Mouse (Mus musculus) cerebellum, adult 11 months (tissue): ENCODE results near the gene Mgll.

Experiments used
- DNase-seq: peaks from one replicate; pipeline ENCODE4 v3.0.0; 2022

The Mgll gene

GRCm38 (mm10) chr6:88724313-88725195, at the start of gene Mgll:
TSS of gene Mgll (plus strand) at chr6:88724412.
- DNase-seq: peak; percentile 75

- no peak for DNase-seq
Observed at GRCm38 (mm10) chr6:88675815-88676214, 48.4 kb upstream of the Mgll start.

DNA sequence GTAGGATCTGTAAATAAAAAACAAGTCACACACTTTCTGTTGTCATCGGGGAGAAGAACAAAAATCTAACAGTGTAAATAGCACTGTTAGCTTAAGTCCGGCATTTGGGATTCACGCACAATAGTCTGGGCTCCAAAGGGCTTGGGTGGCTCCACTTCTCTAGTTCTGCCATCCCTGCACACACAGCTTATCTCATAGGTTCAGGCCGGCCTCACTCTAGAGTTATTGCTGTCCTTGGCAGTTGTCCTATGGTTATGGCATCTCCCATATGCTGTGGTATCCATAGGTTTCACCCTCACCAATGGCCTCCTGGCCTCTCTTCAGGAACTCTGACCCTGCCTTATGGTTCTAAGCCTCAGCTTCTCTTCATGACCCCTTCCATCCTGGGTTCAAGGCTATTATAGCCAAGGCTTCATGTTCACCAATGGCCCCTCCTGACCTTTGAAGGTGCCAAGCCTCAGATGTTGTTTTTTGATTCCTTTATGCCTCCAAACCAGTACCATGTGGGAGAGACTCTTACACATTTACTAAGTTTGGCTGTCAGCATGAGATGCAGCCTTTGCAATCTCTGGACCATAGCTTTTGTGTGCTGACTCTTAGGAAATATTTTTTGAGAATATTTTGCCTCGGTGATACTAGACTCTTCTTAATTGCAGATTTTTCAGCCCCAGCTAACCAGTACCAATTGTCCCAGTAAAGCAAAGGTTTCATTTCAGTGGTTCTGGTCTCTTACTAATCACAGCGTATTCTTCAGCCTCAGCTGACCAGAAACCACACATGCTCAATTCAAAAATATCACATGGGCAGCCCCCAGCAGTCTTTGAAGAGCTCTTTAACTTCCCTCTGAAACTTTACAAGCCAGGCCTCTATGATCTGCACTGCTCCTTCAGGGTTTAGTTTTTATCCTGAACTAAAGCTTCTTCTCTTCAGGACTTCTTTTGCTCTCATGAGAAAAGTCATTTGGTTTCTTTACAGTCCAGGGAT, 47.2 kb upstream of the Mgll start:
- DNase-seq: no peak

- no peak for DNase-seq
Observed at GRCm38 (mm10) chr6:88677738-88678137, 46.5 kb upstream of the Mgll start.

- DNase-seq: no peak
Observed at GRCm38 (mm10) chr6:88681026-88681425, 43.2 kb upstream of the Mgll start.

DNA sequence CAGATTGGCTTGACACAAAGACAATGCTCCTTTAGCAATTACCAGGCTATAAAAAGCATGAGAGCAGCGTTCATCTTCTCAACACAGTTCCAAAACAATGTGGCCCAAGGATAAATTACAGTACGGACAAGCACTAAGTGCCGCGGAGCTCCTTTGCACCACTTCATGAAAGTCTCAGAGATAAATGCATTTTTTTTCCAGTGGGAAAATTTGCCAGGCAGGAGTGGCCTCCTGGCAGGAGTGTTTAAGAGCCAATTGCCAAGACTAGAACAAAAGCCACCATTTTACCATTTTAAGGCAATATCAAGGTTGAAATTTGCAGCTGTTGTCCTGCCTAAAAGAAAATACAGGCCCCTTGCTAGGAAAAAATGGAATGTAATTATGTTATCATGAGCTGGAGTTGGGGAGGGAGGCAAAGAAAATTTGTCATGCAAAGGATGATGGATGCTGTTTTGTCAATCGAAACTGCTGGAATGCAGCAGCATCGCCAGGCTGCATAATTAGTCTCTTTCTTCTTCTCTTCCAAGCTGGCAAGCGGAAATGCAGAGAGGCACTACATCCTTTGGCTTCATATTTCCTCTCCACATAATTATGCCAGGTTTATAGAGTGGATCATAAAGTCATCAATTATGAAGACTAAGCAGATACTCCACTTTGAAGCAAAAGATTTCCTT, 40.7 kb upstream of the Mgll start:
- no peak for DNase-seq

GRCm38 (mm10) chr6:88688171-88688570, 36.0 kb upstream of the Mgll start:
- DNase-seq: no peak

DNA sequence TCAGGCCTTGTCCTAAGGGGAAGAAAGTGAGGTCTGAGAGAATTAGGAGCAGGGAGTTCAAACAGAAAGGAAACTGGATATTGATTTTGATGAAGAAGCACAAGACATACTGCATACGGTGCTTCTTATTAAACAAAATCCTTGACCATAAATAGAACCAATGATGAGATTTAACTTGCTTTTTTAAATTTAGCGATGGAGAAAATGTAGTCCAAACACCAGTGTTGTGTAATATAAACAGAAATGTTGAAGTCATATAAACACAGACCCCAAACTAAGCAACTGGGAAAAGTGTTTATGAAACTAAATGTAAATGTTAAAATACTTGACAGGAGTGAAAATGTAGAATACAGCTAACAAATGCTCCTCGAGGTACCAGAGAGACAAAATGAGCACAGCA, 35.5 kb upstream of the Mgll start:
- no peak for DNase-seq

GRCm38 (mm10) chr6:88690211-88690610, 34.0 kb upstream of the Mgll start:
- no peak for DNase-seq

GRCm38 (mm10) chr6:88691361-88691760, 32.9 kb upstream of the Mgll start:
- no peak for DNase-seq

GRCm38 (mm10) chr6:88702887-88703286, 21.3 kb upstream of the Mgll start:
- DNase-seq: no peak

DNA sequence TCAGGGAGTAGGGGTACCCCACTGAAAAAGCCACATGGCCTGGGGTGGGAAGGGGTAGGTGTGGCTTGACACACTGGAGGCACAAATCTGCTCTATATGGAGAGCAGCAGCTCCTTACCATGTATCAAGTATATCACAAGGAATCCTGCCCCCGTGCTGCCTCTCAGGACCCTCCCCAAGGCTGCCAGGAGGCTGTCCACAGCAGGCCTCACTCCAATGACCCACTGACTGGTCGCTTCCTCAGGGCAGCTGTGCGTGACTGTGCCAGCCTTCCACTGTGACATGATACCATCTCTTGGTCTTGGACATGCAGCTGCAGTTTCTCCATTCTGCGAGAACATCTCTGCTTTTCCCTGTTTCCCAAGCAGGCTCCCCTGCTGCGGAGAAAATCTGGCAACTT, 20.5 kb upstream of the Mgll start:
- DNase-seq: no peak

- no peak for DNase-seq
Observed at GRCm38 (mm10) chr6:88708401-88709278, 15.6 kb upstream of the Mgll start.

- DNase-seq: no peak
Observed at GRCm38 (mm10) chr6:88709279-88709575, 15.0 kb upstream of the Mgll start.

DNA sequence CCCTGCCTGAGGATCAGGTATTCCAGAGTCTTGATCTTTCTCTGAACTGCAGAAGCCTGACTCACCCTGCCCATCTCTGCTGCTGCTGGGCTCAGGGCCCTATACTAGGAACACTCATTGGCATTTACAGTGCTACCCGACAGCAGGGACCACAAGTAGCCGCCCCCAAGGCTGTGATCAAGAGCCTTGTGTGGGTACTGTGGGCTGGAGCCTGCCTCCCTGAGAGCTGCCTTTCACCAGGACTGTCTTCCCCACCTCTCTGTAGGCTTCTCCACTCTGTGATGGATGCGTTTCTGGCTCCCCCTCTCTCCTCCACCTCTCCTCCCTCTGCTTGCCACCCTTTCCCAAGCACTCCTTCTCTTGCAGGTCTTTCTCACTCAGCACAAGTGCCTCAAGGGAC, 12.9 kb upstream of the Mgll start:
- DNase-seq: no peak

DNA sequence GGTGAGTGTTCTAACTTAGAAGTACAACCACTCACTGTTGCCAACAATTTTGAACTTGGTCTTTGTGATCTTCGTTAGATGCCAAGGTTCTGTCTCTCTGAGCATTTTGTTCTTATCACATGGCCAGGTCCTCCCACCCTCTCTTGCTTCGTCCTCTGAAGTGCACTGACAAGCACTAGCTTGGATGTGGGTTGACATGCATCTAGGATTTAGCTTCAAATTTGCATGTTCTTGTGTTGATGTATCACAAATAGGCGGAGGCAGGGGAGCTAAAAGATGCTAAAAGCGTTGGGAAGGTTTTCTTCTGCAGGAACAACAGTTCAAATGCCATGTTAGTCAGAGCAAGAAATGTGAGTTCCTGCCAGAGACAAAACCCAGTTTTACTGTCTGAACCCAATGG, 12.1 kb upstream of the Mgll start:
- DNase-seq: no peak

GRCm38 (mm10) chr6:88713320-88713719, 10.9 kb upstream of the Mgll start:
- DNase-seq: no peak

DNA sequence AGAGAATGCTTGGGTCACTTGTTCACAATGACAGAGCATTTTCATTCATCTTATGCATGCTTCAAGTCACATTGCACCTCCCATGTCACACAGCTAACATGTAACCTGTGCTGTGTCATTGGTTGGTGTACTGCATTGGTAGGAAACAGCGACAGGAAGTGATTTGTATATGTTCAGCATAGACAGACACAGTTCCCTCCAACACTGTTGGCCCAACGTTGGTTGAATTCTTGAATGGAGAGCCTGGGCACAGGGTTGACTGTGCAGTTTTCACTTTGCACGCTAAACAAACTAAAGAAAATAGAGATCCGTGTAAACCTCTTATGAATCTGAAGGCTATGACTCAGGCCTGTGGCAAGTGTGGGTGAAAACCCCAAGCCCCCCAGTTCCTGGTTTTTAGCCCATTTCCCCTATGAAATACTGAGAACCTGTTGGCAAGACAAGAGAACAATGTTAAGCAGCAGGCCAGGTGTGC, 10.0 kb upstream of the Mgll start:
- DNase-seq: no peak

GRCm38 (mm10) chr6:88715378-88715781, 8.8 kb upstream of the Mgll start:
- no peak for DNase-seq

- no peak for DNase-seq
Observed at GRCm38 (mm10) chr6:88715966-88716365, 8.2 kb upstream of the Mgll start.

GRCm38 (mm10) chr6:88717143-88718032, 6.8 kb upstream of the Mgll start:
- no peak for DNase-seq
